Mouse (Mus musculus) midbrain, embryonic 11.5 days (tissue): ENCODE results near the gene Ccdc183. TPM values are rescaled to one million over a fixed set of nuclear protein-coding genes. Genes with fewer than 3 reads are reported as not detected.

ENCODE experiments used
- ATAC-seq: fragments of 200-750 bp; cut with Nextera tagmentation; 2 replicates; pipeline ENCODE4 v1.8.0; 2017; ENCODE audit warnings: moderate TSS enrichment, moderate library complexity; ENCODE audit not compliant: low FRiP score
- DNase-seq: peaks from one replicate; pipeline ENCODE4 v3.0.0; 2015; ENCODE audit warnings: low spot score; ENCODE audit errors: missing footprints
- H3K27ac ChIP-seq: fragments of 300-500 bp; sonication (generic); 2 replicates; pipeline ENCODE4 v1.5.1; 2014; ENCODE audit warnings: low read depth, low read length
- H3K27me3 ChIP-seq: fragments of 300-500 bp; sonication (generic); 2 replicates; pipeline ENCODE4 v1.6.1; 2014; ENCODE audit warnings: mild to moderate bottlenecking, low read length, moderate library complexity, mixed read lengths; ENCODE audit not compliant: control insufficient read depth, insufficient read depth
- H3K36me3 ChIP-seq: fragments of 300-500 bp; sonication (generic); 2 replicates; pipeline ENCODE4 v1.6.1; 2014; ENCODE audit warnings: mild to moderate bottlenecking, low read length, moderate library complexity, mixed read lengths; ENCODE audit not compliant: control insufficient read depth, insufficient read depth
- H3K4me1 ChIP-seq: fragments of 300-500 bp; sonication (generic); 2 replicates; pipeline ENCODE4 v1.6.1; 2014; ENCODE audit warnings: low read length; ENCODE audit not compliant: control insufficient read depth, insufficient read depth
- H3K4me2 ChIP-seq: fragments of 300-500 bp; sonication (generic); 2 replicates; pipeline ENCODE4 v1.6.1; 2014; ENCODE audit warnings: mild to moderate bottlenecking, moderate library complexity
- H3K4me3 ChIP-seq: fragments of 300-500 bp; sonication (generic); 2 replicates; pipeline ENCODE4 v1.5.1; 2014; ENCODE audit warnings: low read depth, low read length
- H3K9ac ChIP-seq: fragments of 300-500 bp; sonication (generic); 2 replicates; pipeline ENCODE4 v1.6.1; 2014; ENCODE audit warnings: low read length
- H3K9me3 ChIP-seq: fragments of 300-500 bp; sonication (generic); 2 replicates; pipeline ENCODE4 v1.6.1; 2016; ENCODE audit warnings: low read length; ENCODE audit not compliant: control insufficient read depth
- WGBS: fragments of 180-500 bp; shearing (Covaris S2); extraction: QIAGEN DNeasy Blood & Tissue Kit; methylation state at CpG from one replicate; pipeline ENCODE4 v1.1.7; 2014; 5-methylcytosine and 5-hydroxymethylcytosine counted together
- polyA plus RNA-seq: library from polyadenylated mRNA; unstranded; fragments of >200 nt; fragmentation: Nextera tagmentation; extraction: Ambion mirVana; gene quantifications from 2 replicates; pipeline ENCODE4 v1.2.1, GENCODE M21; 2014

Gene Ccdc183
- polyA plus RNA-seq, 1 experiment from 2014 or later = 0.25 TPM

DNA sequence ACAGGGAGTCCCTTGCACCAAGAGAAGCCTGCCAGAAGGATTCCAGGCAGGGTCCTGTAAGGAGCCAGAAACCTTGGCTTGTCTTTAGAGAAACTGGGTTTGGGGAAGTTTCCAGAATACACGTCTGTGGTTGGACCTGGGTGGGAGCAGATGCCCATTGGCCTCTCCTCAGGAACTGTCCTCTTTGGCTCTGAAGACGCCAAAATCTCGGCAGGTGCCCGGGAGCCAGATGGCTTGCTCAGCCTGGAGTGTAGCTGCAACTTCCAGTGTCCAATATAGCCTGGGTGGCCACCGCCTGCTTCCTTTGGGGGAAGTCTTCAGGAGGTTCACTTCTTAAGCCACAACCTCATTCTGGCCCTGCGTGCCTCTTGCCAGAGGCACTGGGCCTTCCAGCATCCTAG lies 35.6 kb downstream of the Ccdc183 start:
- Histone ChIP-seq H3K4me3 (no peak overlapping the region), H3K9ac (no peak overlapping the region; the same call in 1 of the 2 replicates), H3K4me2 (no peak overlapping the region), H3K4me1 (peaks cover 18% of the 10 kb centered on the region), H3K36me3 (peaks cover 6% of the 10 kb centered on the region), H3K27me3 (peaks cover 45% of the 10 kb centered on the region), H3K27ac (peak overlapping the region; percentile 7; the same call in 1 of the 2 replicates), H3K9me3 (no peaks in the 10 kb centered on the region)
- 40% methylated on average over 6 of the region's 6 CpGs for WGBS
- DNase-seq (no peak), ATAC-seq (no peak)

DNA sequence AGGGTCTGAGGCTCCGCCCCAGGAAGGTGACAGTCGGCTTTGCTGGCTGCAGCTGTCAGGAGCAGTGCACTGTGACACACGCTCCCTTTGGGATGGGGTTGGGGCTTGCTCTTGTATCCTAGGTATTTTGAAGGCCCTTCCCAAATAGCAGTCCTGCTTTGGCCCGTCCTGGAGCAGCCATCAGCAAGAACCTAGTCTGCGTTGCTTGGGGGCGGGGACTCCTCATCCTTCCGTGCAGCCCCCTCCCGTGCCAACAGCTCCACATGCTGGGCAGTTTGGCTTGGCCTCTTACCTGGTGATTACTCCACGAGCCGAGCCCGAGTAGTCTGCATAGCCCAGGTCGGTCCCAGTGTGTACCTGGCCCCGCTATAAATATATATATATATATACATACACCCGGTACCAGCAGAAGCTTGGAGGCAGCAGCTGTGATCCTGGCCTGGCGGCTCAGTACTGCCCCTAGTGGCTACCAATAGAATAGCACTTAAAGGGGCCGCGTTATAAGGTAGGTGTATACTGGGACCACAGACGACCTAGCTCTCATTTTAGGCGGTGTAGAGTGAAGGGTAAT lies 36.1 kb downstream of the Ccdc183 start, which contains the start of gene Ajm1:
TSS of gene Ajm1 (minus strand) at position 464 of the 571 bp plus-strand sequence.
- H3K9me3 ChIP-seq = no peaks in the 10 kb centered on the region
- H3K36me3 ChIP-seq = peaks cover 6% of the 10 kb centered on the region
- H3K27me3 ChIP-seq = peaks cover 51% of the 10 kb centered on the region
- H3K4me1 ChIP-seq = peaks cover 18% of the 10 kb centered on the region
- ATAC-seq (peak; percentile 72), DNase-seq (peak; percentile 95)
- H3K4me2 ChIP-seq = peak within 1 kb of the TSS; percentile 52
- 8% methylated on average over 19 of the region's 19 CpGs for WGBS
- peak within 1 kb of the TSS; percentile 24 for H3K4me3 ChIP-seq
- H3K9ac ChIP-seq = peak within 1 kb of the TSS; percentile 27; the same call in 1 of the 2 replicates
- H3K27ac ChIP-seq = peak within 1 kb of the TSS; percentile 7; the same call in 1 of the 2 replicates

DNA sequence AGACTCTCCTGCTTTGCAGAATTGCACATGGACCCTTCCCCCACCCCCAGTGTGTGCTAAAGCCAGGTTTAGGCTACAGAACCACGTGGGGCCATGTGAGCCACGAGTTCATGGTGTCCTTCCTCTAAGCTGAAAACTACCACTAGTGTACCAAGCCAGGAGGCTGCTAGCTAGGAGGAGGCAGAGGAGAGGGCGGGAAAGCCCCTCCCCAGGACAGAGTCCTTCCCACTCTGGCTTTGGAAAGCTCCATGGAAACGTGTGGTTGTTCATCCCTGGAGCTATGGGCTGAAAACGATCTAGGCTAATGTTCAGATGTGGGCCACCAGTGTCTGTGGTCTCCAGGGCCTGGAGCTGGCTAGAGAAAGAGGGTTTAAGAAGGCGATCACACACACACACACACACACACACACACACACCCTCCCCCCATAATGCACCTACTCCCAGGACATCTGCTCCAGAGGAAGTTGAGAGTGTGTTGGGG lies 36.8 kb downstream of the Ccdc183 start:
- DNase-seq (no peak), ATAC-seq (no peak)
- Histone ChIP-seq H3K4me2 (no peak overlapping the region), H3K9me3 (no peaks in the 10 kb centered on the region), H3K9ac (no peak overlapping the region), H3K36me3 (peaks cover 4% of the 10 kb centered on the region), H3K4me1 (peaks cover 20% of the 10 kb centered on the region), H3K4me3 (no peak overlapping the region), H3K27ac (no peak overlapping the region), H3K27me3 (peaks cover 57% of the 10 kb centered on the region)
- WGBS = 51% methylated on average over 6 of the region's 6 CpGs

DNA sequence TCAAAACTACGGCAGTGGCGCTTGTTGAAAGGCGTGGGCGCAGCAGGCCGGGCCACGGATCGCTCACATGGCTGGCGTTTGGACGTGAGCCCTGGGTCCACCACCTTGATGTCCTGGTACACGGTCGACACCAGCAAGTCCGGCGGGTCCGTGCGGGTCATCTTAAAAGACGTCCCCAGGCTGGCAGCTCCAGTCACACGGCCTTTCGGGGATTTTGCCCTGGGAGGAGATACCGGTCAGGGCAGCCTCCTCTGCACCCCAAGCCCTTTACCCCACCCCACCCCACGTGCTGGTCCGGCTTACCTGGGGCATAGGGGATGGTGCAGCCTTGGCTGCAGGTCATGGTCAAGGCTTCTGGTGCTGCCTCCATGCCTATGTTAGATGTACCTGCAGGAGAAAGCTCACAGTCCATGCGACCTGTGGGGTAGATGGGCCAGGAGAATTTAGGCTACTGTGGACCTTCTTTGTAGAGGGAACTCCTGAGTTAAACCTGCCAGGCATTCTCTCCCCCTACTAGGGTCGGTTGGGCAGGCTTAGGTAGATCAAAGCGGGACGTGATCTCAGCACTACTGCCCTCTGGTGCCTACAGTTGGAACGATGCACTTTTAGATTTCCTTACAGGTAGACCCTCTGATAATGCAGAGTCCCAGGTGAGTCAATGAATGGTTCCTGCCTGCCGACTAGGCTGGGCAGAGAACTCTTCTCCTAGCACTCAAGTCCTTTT lies 37.6 kb downstream of the Ccdc183 start:
- Histone ChIP-seq H3K36me3 (peaks cover 2% of the 10 kb centered on the region; the same call in 1 of the 2 replicates), H3K27ac (no peak overlapping the region), H3K4me3 (0 out of 2 replicates have a peak overlapping the region, but pooled peaks have one; percentile 0), H3K4me2 (no peak overlapping the region), H3K27me3 (peaks cover 57% of the 10 kb centered on the region), H3K4me1 (peaks cover 24% of the 10 kb centered on the region), H3K9ac (no peak overlapping the region), H3K9me3 (no peaks in the 10 kb centered on the region)
- no peak for ATAC-seq
- WGBS = 7% methylated on average over 27 of the region's 27 CpGs
- peak; percentile 88 for DNase-seq

DNA sequence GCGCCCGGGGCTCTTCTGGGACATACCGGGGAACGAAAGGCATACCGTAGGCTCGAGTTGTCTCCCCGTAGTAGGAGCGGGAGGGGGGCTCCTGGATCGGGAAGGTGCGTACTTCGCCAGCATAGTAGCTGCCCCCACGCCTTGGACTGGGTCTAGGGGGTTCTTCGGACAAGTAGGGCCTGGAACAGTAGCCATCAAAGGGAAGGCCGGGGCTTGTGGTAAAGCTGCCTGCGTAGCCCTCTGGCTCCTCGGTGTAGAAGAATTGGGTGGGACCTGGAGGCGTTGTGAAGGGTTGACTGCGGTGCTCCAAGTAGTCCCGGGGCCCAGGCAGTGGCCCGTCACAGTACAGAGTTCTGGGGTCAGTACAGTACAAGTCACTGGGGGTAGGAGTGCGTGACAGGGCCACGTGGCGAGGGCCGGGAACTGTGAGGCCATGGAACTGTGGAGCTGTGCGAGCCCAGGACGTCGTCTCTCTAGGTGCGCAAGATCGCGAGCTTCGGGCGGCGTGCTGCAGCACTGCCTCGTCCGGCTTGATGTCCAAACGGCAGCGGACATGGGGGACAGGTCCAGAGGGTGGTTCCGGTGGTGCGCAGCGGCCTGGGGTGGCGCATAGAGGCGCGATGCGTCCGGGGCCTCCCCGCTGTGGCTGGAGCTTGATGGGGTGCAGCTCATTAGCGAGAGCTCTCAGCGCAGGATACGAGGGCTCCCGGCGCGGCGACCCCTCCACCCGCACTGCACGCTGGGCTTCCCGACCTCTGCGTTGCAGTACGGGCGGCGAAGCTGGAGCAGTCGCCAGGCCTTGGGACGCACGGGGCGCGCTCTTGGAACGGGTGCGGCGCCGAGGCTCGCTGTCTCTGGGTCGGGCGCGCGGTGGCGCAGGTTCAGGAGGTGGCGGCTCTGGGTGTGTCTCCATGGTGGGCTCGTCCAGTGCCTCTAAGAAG lies 38.4 kb downstream of the Ccdc183 start:
- Histone ChIP-seq H3K36me3 (0 out of 2 replicates have a peak, but pooled peaks cover under 1% of the 10 kb centered on the region), H3K27me3 (peaks cover 57% of the 10 kb centered on the region), H3K4me2 (no peak overlapping the region), H3K9me3 (no peaks in the 10 kb centered on the region), H3K27ac (no peak overlapping the region), H3K9ac (no peak overlapping the region), H3K4me1 (peaks cover 24% of the 10 kb centered on the region), H3K4me3 (0 out of 2 replicates have a peak overlapping the region, but pooled peaks have one; percentile 0)
- DNase-seq = peak; percentile 95
- no peak for ATAC-seq
- WGBS = 6% methylated on average over 77 of the region's 77 CpGs

DNA sequence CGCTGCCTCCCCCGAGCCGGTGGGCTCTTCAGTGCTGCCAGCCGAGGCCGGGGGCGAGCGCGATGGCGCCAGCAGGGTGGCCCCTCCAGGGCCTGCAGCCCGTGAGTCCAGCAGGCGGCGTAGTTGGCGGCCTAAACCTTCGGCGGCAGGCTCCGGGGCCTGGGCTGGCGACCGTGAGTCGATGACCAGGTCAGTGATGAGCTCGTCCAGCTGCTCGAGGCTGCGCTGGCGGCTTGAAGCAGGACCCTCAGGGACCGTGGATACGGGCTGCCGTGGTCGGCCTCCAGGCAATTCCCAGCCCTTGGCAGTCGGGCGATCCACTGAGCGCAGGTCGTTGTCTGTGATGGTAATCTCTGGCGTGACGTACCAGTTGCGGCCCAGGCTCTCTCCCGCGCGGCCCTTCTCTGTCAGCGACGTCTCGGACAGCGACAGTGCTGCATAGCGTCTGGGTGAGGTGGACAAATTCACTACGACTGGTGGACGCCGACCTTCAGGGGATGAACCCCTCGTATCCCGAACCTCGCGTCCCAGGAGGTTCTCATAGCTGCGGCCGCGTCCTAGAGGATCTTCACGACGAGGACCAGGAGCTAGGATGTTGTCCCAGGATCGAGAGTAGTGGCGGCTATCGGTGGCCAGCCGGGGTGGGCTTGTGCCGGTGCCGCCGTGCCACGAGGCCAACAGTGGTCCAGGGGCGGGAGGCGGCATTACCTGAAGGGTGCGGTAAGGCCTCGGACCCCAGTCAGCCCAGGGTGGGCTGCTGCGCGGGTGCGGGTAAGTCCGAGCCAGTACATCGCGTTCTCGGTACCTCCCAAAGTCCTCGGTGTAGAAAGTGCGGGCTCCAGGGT lies 39.3 kb downstream of the Ccdc183 start:
- no peak overlapping the region for H3K9ac ChIP-seq
- peaks cover 57% of the 10 kb centered on the region for H3K27me3 ChIP-seq
- H3K4me3 ChIP-seq = peak overlapping the region; percentile 25
- WGBS = 5% methylated on average over 75 of the region's 75 CpGs
- H3K4me2 ChIP-seq = peak overlapping the region; percentile 41
- no peaks in the 10 kb centered on the region for H3K36me3 ChIP-seq
- DNase-seq (peak; percentile 95), ATAC-seq (no peak)
- peaks cover 28% of the 10 kb centered on the region for H3K4me1 ChIP-seq
- H3K27ac ChIP-seq = no peak overlapping the region
- no peaks in the 10 kb centered on the region for H3K9me3 ChIP-seq

DNA sequence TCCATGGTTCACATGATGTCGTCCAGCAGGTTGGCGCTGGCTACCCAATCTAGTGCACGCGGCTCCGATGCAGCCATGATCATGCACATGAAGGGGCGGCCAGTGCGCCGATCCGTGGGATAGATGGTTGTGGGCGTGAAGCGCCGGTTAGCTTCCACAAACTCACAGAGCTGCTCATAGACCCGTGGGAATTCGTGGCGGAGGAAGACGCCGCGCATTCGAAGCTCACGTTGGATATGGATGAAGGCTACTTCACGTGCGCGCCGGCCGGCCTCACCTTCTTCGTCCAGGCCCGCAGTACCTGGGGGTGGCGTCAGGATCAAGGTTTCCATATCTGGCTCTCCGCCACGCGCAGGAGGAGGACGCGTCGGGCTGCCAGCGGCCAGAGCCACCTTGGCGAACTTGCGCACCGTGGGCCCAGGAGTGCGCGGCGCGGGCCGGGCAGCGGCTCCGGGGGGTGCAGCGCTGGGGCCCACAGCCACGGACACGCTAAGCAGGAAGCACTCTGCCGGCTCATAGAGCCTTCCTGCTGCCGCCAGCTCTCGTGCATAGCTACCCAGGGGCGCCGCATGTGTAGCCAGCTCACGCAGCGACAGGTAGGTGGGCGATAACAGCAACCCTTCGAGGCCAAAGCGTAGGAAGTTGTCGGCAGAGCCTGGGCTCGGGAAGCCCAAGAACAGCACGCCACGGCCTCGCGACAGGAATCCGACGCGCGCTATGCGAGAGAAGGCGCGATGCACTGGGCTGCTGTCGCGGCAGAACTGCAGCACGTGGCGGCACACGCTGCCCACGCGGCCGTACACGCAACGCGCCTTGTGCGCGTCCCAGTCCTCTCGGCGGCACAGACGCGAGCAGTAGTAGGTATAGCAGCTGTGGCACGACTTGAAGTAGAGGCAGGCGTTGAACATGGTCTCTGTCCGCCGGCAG lies 40.2 kb downstream of the Ccdc183 start:
- Histone ChIP-seq H3K9me3 (no peaks in the 10 kb centered on the region), H3K36me3 (no peaks in the 10 kb centered on the region), H3K27ac (no peak overlapping the region), H3K4me3 (peak overlapping the region; percentile 25), H3K4me2 (peak overlapping the region; percentile 41), H3K9ac (no peak overlapping the region), H3K27me3 (peaks cover 57% of the 10 kb centered on the region), H3K4me1 (peaks cover 26% of the 10 kb centered on the region)
- peak; percentile 90 for DNase-seq
- ATAC-seq = no peak
- WGBS = 13% methylated on average over 92 of the region's 92 CpGs
